Mouse (Mus musculus): ENCODE results near the gene Usp46. TPM values are rescaled to one million over a fixed set of nuclear protein-coding genes. Genes with fewer than 3 reads are reported as not detected.

Gene Usp46
- polyA plus RNA-seq, 1 experiment from 2014 or later = 38.4 TPM

- ATAC-seq (ENCODE audit: low FRiP score) = no peak
- no peak overlapping the region for H3K27ac ChIP-seq (ENCODE audit: low read depth, low read length)
- H3K27me3 ChIP-seq (ENCODE audit: control insufficient read depth, insufficient read depth, low read length) = no peaks in the 10 kb centered on the region
- H3K9ac ChIP-seq (ENCODE audit: low read depth, low read length) = no peak overlapping the region
- DNase-seq (ENCODE audit: low spot score) = no peak
- 0 out of 2 replicates have a peak overlapping the region, but pooled peaks have one; percentile 4 for H3K4me3 ChIP-seq (ENCODE audit: low read depth, low read length)
- H3K36me3 ChIP-seq (ENCODE audit: control insufficient read depth, insufficient read depth, low read length) = no peaks in the 10 kb centered on the region
- no peak overlapping the region for H3K4me2 ChIP-seq (replicated peaks; ENCODE audit: low read depth, low read length)
- 89% methylated on average over 7 of the region's 7 CpGs for WGBS
- H3K9me3 ChIP-seq (ENCODE audit: control insufficient read depth, low read length) = no peaks in the 10 kb centered on the region
- H3K4me1 ChIP-seq (replicated peaks; ENCODE audit: control insufficient read depth, insufficient read depth, low read length) = peaks cover 10% of the 10 kb centered on the region
Observed at GRCm38 (mm10) chr5:74064844-74065243, 3.4 kb downstream of the Usp46 start.

DNA sequence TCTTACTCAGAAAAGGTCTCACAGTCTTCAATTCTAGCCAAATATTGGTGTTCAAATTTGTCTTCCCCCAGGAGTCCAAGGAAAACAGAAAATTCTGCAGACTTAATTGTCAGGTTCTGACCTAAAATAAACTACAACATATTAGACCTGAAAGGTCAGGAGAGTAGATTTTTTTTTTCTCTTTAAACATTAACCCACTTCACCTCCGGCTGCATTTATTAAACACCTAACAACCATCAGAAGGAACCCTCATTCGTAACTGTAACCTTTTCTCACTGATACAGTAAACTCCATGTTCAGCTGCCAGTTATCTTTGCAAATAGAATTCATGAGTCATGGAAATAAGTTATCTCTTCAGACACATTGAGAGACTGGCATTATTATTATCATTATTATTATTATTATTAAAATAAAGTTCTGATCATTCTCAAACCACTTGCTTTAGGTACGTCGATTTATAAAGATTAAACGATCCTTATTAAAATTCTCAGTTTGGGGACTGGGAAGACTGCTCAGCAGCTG, 4.9 kb downstream of the Usp46 start:
- H3K9ac ChIP-seq (ENCODE audit: low read depth, low read length) = no peak overlapping the region
- H3K27ac ChIP-seq (ENCODE audit: low read depth, low read length) = no peak overlapping the region
- no peak overlapping the region for H3K4me2 ChIP-seq (replicated peaks; ENCODE audit: low read depth, low read length)
- H3K4me3 ChIP-seq (ENCODE audit: low read depth, low read length) = no peak overlapping the region
- ATAC-seq (ENCODE audit: low FRiP score) = no peak
- H3K4me1 ChIP-seq (replicated peaks; ENCODE audit: control insufficient read depth, insufficient read depth, low read length) = peaks cover 8% of the 10 kb centered on the region
- 91% methylated on average over 5 of the region's 5 CpGs for WGBS
- H3K36me3 ChIP-seq (ENCODE audit: control insufficient read depth, insufficient read depth, low read length) = no peaks in the 10 kb centered on the region
- no peak for DNase-seq (ENCODE audit: low spot score)
- no peaks in the 10 kb centered on the region for H3K27me3 ChIP-seq (ENCODE audit: control insufficient read depth, insufficient read depth, low read length)
- no peaks in the 10 kb centered on the region for H3K9me3 ChIP-seq (ENCODE audit: control insufficient read depth, low read length)

DNA sequence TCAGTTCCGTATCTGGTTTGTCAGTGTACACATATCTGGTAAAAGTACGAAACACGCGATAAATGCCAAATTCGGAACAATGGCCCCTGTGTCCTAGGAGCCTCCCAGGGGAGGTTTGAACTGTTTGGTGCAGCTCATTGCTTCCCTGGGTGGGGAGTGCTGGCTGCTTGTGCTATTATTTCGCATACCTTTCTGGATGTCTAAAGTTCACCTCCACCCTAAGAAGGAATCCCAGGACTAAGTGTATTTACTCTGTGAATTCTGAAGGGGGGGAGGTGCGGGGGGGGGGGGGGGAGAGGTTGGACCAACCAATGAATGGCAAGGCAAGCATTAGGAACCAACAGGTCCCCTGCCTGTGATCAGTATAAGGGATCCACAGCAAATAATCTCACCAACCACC, 6.0 kb downstream of the Usp46 start:
- Histone ChIP-seq H3K27ac (ENCODE audit: low read depth, low read length) (no peak overlapping the region), H3K4me3 (ENCODE audit: low read depth, low read length) (no peak overlapping the region), H3K36me3 (ENCODE audit: control insufficient read depth, insufficient read depth, low read length) (no peaks in the 10 kb centered on the region), H3K9me3 (ENCODE audit: control insufficient read depth, low read length) (no peaks in the 10 kb centered on the region), H3K4me1 (replicated peaks; ENCODE audit: control insufficient read depth, insufficient read depth, low read length) (peaks cover 8% of the 10 kb centered on the region), H3K4me2 (replicated peaks; ENCODE audit: low read depth, low read length) (no peak overlapping the region), H3K27me3 (ENCODE audit: control insufficient read depth, insufficient read depth, low read length) (no peaks in the 10 kb centered on the region), H3K9ac (ENCODE audit: low read depth, low read length) (no peak overlapping the region)
- DNase-seq (ENCODE audit: low spot score) = no peak
- 94% methylated on average over 6 of the region's 7 CpGs for WGBS
- no peak for ATAC-seq (ENCODE audit: low FRiP score)

GRCm38 (mm10) chr5:74061408-74062047, 6.7 kb downstream of the Usp46 start:
- Histone ChIP-seq H3K4me1 (replicated peaks; ENCODE audit: control insufficient read depth, insufficient read depth, low read length) (peaks cover 4% of the 10 kb centered on the region), H3K9ac (ENCODE audit: low read depth, low read length) (no peak overlapping the region), H3K36me3 (ENCODE audit: control insufficient read depth, insufficient read depth, low read length) (no peaks in the 10 kb centered on the region), H3K9me3 (ENCODE audit: control insufficient read depth, low read length) (no peaks in the 10 kb centered on the region), H3K27ac (ENCODE audit: low read depth, low read length) (no peak overlapping the region), H3K4me2 (replicated peaks; ENCODE audit: low read depth, low read length) (no peak overlapping the region), H3K27me3 (ENCODE audit: control insufficient read depth, insufficient read depth, low read length) (no peaks in the 10 kb centered on the region), H3K4me3 (ENCODE audit: low read depth, low read length) (no peak overlapping the region)
- DNase-seq (ENCODE audit: low spot score) (no peak), ATAC-seq (ENCODE audit: low FRiP score) (no peak)
- WGBS = 87% methylated on average over 18 of the region's 18 CpGs

- DNase-seq (ENCODE audit: low spot score) (no peak), ATAC-seq (ENCODE audit: low FRiP score) (no peak)
- no peak overlapping the region for H3K9ac ChIP-seq (ENCODE audit: low read depth, low read length)
- no peak overlapping the region for H3K4me2 ChIP-seq (replicated peaks; ENCODE audit: low read depth, low read length)
- 90% methylated on average over 15 of the region's 15 CpGs for WGBS
- H3K36me3 ChIP-seq (ENCODE audit: control insufficient read depth, insufficient read depth, low read length) = no peaks in the 10 kb centered on the region
- no peaks in the 10 kb centered on the region for H3K27me3 ChIP-seq (ENCODE audit: control insufficient read depth, insufficient read depth, low read length)
- no peaks in the 10 kb centered on the region for H3K9me3 ChIP-seq (ENCODE audit: control insufficient read depth, low read length)
- H3K4me1 ChIP-seq (replicated peaks; ENCODE audit: control insufficient read depth, insufficient read depth, low read length) = no peaks in the 10 kb centered on the region
- H3K27ac ChIP-seq (ENCODE audit: low read depth, low read length) = no peak overlapping the region
- H3K4me3 ChIP-seq (ENCODE audit: low read depth, low read length) = no peak overlapping the region
Observed at GRCm38 (mm10) chr5:74052171-74052909, 15.9 kb downstream of the Usp46 start.

- H3K27ac ChIP-seq (ENCODE audit: low read depth, low read length) = no peak overlapping the region
- no peak overlapping the region for H3K9ac ChIP-seq (ENCODE audit: low read depth, low read length)
- H3K4me2 ChIP-seq (replicated peaks; ENCODE audit: low read depth, low read length) = no peak overlapping the region
- H3K36me3 ChIP-seq (ENCODE audit: control insufficient read depth, insufficient read depth, low read length) = no peaks in the 10 kb centered on the region
- no peak overlapping the region for H3K4me3 ChIP-seq (ENCODE audit: low read depth, low read length)
- H3K4me1 ChIP-seq (replicated peaks; ENCODE audit: control insufficient read depth, insufficient read depth, low read length) = no peaks in the 10 kb centered on the region
- ATAC-seq (ENCODE audit: low FRiP score) (no peak), DNase-seq (ENCODE audit: low spot score) (no peak)
- 93% methylated on average over 23 of the region's 23 CpGs for WGBS
- no peaks in the 10 kb centered on the region for H3K9me3 ChIP-seq (ENCODE audit: control insufficient read depth, low read length)
- no peaks in the 10 kb centered on the region for H3K27me3 ChIP-seq (ENCODE audit: control insufficient read depth, insufficient read depth, low read length)
Observed at GRCm38 (mm10) chr5:74051394-74052170, 16.6 kb downstream of the Usp46 start.

DNA sequence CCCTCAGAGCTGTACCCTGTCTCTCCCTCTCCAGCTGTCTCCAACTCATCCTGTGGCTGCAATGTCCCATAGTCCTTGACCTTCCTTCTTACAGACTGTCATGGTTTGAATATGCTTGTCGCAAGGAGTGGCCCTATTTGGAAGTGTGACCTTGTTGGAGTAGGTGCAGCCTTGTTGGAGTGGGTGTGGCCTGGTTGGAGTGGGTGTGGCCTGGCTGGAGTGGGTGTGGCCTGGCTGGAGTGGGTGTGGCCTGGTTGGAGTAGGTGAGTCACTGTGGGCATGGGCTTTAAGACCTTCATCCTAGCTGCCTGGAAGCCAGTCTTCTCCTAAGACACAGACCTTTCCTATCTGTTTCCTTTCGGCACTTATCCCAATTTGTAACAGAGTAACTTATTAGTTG, 17.3 kb downstream of the Usp46 start:
- no peak overlapping the region for H3K9ac ChIP-seq (ENCODE audit: low read depth, low read length)
- no peaks in the 10 kb centered on the region for H3K9me3 ChIP-seq (ENCODE audit: control insufficient read depth, low read length)
- H3K4me1 ChIP-seq (replicated peaks; ENCODE audit: control insufficient read depth, insufficient read depth, low read length) = no peaks in the 10 kb centered on the region
- no peak for DNase-seq (ENCODE audit: low spot score)
- no peaks in the 10 kb centered on the region for H3K36me3 ChIP-seq (ENCODE audit: control insufficient read depth, insufficient read depth, low read length)
- no peak for ATAC-seq (ENCODE audit: low FRiP score)
- WGBS = 96% methylated on average over 2 of the region's 2 CpGs
- no peak overlapping the region for H3K4me2 ChIP-seq (replicated peaks; ENCODE audit: low read depth, low read length)
- H3K4me3 ChIP-seq (ENCODE audit: low read depth, low read length) = no peak overlapping the region
- H3K27me3 ChIP-seq (ENCODE audit: control insufficient read depth, insufficient read depth, low read length) = no peaks in the 10 kb centered on the region
- H3K27ac ChIP-seq (ENCODE audit: low read depth, low read length) = no peak overlapping the region

DNA sequence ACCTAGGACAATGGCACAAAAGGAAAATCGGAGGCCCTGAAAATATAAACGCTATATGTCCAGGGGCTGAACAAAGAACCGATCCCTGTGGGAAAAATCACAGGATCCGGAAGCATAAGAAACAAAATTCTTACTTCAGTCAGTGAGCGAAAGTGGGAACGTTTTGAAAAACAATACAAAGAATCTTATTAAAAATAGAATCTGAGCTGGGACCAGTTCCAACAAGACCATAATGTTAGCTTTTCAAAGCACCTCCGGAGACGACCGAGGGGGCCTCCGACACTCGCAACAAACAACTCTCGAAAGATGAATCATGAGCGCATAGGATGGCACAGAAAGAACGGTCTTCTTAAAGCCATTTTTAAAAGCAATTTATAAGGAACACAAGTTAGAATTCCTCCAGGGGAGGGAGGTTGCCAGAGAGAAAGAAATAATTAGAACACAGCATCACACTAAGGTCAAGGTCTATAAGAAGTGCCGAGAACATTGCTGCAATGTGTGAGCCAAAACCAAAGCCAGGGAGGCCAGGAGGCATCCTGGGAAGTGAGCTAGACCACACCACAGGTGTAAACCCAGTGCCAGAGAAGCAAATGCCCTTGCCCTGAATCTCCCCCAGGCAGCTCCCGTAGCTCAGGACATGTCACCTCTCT, 19.3 kb downstream of the Usp46 start:
- no peak for DNase-seq (ENCODE audit: low spot score)
- H3K9me3 ChIP-seq (ENCODE audit: control insufficient read depth, low read length) = no peaks in the 10 kb centered on the region
- H3K27ac ChIP-seq (ENCODE audit: low read depth, low read length) = no peak overlapping the region
- no peaks in the 10 kb centered on the region for H3K27me3 ChIP-seq (ENCODE audit: control insufficient read depth, insufficient read depth, low read length)
- 94% methylated on average over 16 of the region's 16 CpGs for WGBS
- H3K4me3 ChIP-seq (ENCODE audit: low read depth, low read length) = no peak overlapping the region
- H3K4me2 ChIP-seq (replicated peaks; ENCODE audit: low read depth, low read length) = no peak overlapping the region
- H3K36me3 ChIP-seq (ENCODE audit: control insufficient read depth, insufficient read depth, low read length) = no peaks in the 10 kb centered on the region
- no peak for ATAC-seq (ENCODE audit: low FRiP score)
- no peaks in the 10 kb centered on the region for H3K4me1 ChIP-seq (replicated peaks; ENCODE audit: control insufficient read depth, insufficient read depth, low read length)
- H3K9ac ChIP-seq (ENCODE audit: low read depth, low read length) = no peak overlapping the region
